Mouse (Mus musculus) bone marrow macrophage, adult 2 months (primary cell): ENCODE data around the gene Mrpl1.

Experiments used
- CTCF ChIP-seq: IDR thresholded peaks from 2 replicates; pipeline ENCODE4 v1.5.1; 2012; ENCODE audit warnings: low read depth, mild to moderate bottlenecking, low read length, moderate library complexity
- POLR2A ChIP-seq: IDR thresholded peaks from 2 replicates; pipeline ENCODE4 v1.6.1; 2012; ENCODE audit warnings: mild to moderate bottlenecking, low read depth, low read length, borderline replicate concordance

DNA sequence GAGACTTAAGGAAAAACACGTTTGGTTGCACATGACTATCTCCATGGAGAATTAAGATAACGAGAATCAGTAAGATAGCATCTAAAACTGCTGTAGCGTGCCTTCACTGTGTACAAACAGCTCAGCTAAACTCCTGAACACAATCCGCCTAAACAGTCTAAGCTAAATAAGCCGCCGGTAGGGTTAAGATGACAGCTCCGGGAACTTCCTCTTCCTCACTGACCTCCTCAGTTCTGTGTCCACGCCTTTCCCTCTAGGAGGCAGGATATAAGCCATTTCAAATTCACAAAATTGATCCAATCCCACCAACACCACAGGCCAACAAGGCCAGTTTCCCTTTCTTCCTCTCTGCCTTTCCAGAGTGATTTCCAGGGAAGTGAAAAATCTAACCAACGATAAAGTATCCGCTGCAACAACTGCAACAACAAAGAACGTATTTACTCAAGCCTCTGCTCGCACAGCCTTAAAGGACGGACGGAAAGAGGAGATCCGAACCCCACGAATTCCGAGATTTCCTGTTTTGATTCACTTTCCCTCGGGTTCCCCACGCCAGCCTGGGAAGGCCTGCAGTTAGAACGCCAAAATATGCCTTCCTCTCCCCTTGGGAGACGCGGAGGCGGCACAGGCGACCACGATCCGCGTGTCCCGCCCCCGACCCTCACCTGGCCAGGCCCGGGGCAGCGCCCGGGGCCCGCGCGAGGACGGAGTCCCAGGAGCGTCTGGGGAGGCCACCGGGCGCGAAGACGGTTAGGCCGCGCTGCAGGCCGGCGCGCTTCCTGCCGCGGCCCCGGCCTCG, 48.6 kb upstream of the Mrpl1 start:
- TF ChIP-seq CTCF, result no peak
- TF ChIP-seq POLR2A, result no peak
